Mouse (Mus musculus): Measurements from ENCODE around the gene Nr0b1. TPM values are rescaled to one million over a fixed set of nuclear protein-coding genes. Genes with fewer than 3 reads are reported as not detected.

Gene Nr0b1
- polyA plus RNA-seq (2012; rRNA removed): not detected in 2 replicates

GRCm38 (mm10) chrX:86191614-86192419 lies at the start of gene Nr0b1:
TSS of gene Nr0b1 (plus strand) at chrX:86191764.
- no peak for DNase-seq (ENCODE audit: low spot score)

- no peak for DNase-seq (ENCODE audit: low spot score)
Measured at GRCm38 (mm10) chrX:86187250-86187649, 4.3 kb upstream of the Nr0b1 start.

- DNase-seq (ENCODE audit: low spot score): no peak
Measured at GRCm38 (mm10) chrX:86192420-86192994, 943 bp downstream of the Nr0b1 start.

- no peak for DNase-seq (ENCODE audit: low spot score)
Measured at GRCm38 (mm10) chrX:86193386-86193785, 1.8 kb downstream of the Nr0b1 start.

GRCm38 (mm10) chrX:86237246-86237645 lies 45.7 kb downstream of the Nr0b1 start:
- DNase-seq (ENCODE audit: low spot score): no peak

Other genes starting within 250 kb of the Nr0b1 start
- gene Samt3, start 147.6 kb upstream of the Nr0b1 start, polyA plus RNA-seq (2012; rRNA removed): not detected in 2 replicates
- gene Mageb4, start 113.3 kb downstream of the Nr0b1 start, polyA plus RNA-seq (2012; rRNA removed): not detected in 2 replicates

Data from urinary bladder, adult 2 months (tissue).